1 mouse cellular context compared by ENCODE assay signal in genomic region chr4:125119070-125119469, GRCm38 (mm10).
TF ChIP-seq lines count a peak whose summit lies in the region.

No protein-coding gene starts in this region.

TF ChIP-seq in MEL, 35 proteins besides CTCF, POLR2A, EP300 and RAD21 (continued from another document):
- TF ChIP-seq SMC3 (IDR thresholded peaks at IDR 0.05; ENCODE audit: low read depth, low read length): no peak
- no peak for TF ChIP-seq MAZ (IDR thresholded peaks at IDR 0.05; ENCODE audit: low read depth, low read length)
- TF ChIP-seq USF2 (IDR thresholded peaks at IDR 0.05; ENCODE audit: borderline replicate concordance in 1 of 2, insufficient read depth in 1 of 2, low read depth in 1 of 2, low read length in 2 of 2): no peak
